Mouse (Mus musculus): ENCODE data around the gene Inf2.

DNA sequence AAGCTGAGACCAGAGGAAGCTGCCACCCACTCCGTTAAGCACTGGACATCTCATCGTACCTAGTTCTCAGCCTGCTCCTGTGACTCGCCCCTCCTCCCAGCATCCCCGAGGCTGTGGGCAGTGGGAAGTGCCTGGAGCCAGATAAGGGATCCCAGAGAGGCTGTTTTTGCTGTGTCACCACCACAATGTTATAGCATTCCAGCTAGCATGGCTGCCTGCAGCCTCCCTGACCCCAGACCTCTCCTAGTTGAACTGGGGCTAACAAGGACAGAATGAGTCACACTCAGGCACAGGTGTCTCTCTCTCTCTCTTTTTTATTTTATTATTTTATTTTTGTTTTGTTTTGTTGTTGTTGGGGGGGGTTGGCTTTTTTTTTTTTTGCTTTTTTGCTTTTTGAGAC is 10.6 kb downstream of the Inf2 start:
- TF ChIP-seq CTCF (IDR thresholded peaks at IDR 0.05; ENCODE audit: extremely low read depth, insufficient read depth, low read length) (no peak), POLR2A (IDR thresholded peaks at IDR 0.05; ENCODE audit: extremely low read depth, insufficient read depth, low read length) (no peak)

All from cortical plate, adult 2 months (tissue).